Mouse (Mus musculus): ENCODE measurements around the gene Npat. TPM values are rescaled to one million over a fixed set of nuclear protein-coding genes. Genes with fewer than 3 reads are reported as not detected.

Npat gene
- polyA plus RNA-seq (2012; ENCODE audit: insufficient read depth, insufficient read length, low replicate concordance, missing spikeins): not detected in 2 replicates

DNA sequence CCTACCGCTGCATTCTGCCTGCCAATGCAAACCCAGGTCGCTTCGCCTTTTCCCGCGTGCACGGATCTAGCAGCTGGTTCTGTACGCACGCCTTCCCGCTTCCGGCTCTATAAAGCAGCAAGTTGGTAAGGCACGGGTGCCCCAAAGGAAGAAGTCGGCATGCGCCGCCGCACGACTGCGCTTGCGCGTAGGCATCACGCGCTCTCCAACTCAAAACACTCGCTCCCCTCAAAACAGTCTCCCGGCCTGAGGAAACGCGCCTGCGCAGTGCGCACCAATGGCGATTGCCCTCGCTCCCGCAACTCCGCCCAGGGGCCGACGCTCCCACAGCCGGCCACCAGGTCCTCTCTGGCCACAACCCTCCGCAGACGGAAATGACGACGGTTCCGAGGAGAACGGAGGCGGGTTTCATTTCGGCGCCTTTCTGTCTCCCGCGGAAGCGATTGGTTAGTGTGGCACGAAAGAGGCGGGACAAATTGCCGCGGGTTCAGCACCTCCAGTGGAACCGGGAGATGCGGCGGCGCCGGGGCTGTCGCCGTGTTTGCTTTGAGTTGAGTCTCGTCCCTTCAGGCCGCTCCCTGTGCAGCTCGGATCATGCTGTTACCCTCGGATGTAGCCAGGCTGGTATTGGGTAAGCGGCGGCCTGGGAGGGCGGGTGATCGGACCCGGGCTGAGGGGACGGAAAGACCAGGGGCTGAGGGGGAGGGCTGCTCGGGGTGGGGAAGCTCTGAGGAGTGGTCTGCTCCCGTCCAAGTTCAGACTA lies at the start of gene Npat, which contains the start of gene Atm:
Npat (plus strand) TSS at position 490 of the 763 bp plus-strand sequence.
Atm (minus strand) TSS at position 183 of the 763 bp plus-strand sequence.
- under 1% methylated on average over 69 of the region's 69 CpGs for WGBS
- Histone ChIP-seq H3K27ac (ENCODE audit: insufficient read depth, low read depth, low read length) (peak within 1 kb of the TSS; percentile 47; the same call in 1 of the 2 replicates), H3K4me3 (ENCODE audit: insufficient read depth, low read depth, low read length) (peak within 1 kb of the TSS; percentile 85), H3K4me1 (ENCODE audit: control insufficient read depth, insufficient read depth, low read length) (0 out of 2 replicates have a peak, but pooled peaks cover 2% of the 10 kb centered on the region)
- TF ChIP-seq CTCF (IDR thresholded peaks at IDR 0.05; ENCODE audit: insufficient read depth, low read depth, low read length) (no peak), POLR2A (IDR thresholded peaks at IDR 0.05; ENCODE audit: insufficient read depth, low read depth, low read length) (peak; percentile 31)

DNA sequence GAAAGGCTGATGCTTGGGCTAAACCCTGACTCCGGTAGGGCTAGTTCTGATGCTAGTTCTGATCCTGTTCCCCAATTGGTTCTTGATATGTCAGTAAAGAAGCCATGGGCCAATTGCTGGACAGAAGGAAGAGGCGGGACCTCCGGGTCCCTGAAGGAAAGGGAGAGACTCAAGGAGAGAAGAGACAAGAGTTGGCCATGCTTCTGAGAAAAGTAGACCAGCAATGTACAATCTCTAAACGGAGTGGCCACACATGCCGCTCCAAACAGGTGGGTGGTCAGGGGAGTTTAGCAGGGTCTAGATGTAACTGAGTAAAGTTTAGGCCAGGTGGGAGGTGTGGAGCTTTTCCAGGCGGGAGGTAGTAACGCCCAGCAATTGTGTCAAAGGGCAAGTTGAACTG lies 28.8 kb upstream of the Npat start:
- Histone ChIP-seq H3K27ac (ENCODE audit: insufficient read depth, low read depth, low read length) (no peak overlapping the region), H3K4me3 (ENCODE audit: insufficient read depth, low read depth, low read length) (no peak overlapping the region), H3K4me1 (ENCODE audit: control insufficient read depth, insufficient read depth, low read length) (no peaks in the 10 kb centered on the region)
- TF ChIP-seq CTCF (IDR thresholded peaks at IDR 0.05; ENCODE audit: insufficient read depth, low read depth, low read length) (no peak), POLR2A (IDR thresholded peaks at IDR 0.05; ENCODE audit: insufficient read depth, low read depth, low read length) (no peak)
- WGBS: 91% methylated on average over 7 of the region's 7 CpGs

GRCm38 (mm10) chr9:53514091-53514490 lies 22.8 kb upstream of the Npat start:
- TF ChIP-seq CTCF (IDR thresholded peaks at IDR 0.05; ENCODE audit: insufficient read depth, low read depth, low read length): no peak
- no peak for TF ChIP-seq POLR2A (IDR thresholded peaks at IDR 0.05; ENCODE audit: insufficient read depth, low read depth, low read length)
- Histone ChIP-seq H3K4me3 (ENCODE audit: insufficient read depth, low read depth, low read length) (no peak overlapping the region), H3K4me1 (ENCODE audit: control insufficient read depth, insufficient read depth, low read length) (no peaks in the 10 kb centered on the region), H3K27ac (ENCODE audit: insufficient read depth, low read depth, low read length) (no peak overlapping the region)

DNA sequence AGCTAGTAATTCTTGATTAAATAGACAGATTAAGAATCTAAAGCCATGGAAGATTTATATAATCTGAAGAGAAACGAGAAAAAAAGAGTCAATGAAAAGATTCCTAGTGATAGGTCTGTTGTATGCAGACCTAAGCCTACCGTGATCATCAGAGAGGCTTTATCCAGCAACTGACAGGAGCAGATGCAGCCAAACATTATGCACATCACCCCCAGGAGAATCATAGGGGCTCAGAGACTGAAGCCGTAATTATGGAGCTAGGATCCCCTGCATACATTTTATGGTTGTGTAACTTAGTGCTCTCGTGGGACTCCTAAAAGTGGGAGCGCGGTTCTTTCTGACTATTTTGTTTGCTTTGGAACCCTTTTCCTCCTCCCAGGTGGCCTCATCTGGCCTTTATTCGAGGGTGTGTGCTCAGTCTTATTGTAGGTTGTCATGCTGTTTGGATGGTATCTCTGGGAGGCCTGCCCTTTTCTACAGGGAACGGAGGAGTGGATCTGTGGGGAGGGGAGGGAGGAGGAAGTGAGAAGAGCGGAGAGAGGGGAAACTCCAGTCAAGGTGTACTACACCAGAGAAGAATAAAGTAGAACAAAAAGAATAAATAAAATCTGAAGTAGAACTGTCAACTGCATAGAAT lies 19.4 kb upstream of the Npat start:
- 50% methylated on average over 9 of the region's 9 CpGs for WGBS
- H3K27ac ChIP-seq (ENCODE audit: insufficient read depth, low read depth, low read length): no peak overlapping the region
- TF ChIP-seq POLR2A (IDR thresholded peaks at IDR 0.05; ENCODE audit: insufficient read depth, low read depth, low read length) (no peak), CTCF (IDR thresholded peaks at IDR 0.05; ENCODE audit: insufficient read depth, low read depth, low read length) (no peak)
- H3K4me1 ChIP-seq (ENCODE audit: control insufficient read depth, insufficient read depth, low read length): no peaks in the 10 kb centered on the region
- no peak overlapping the region for H3K4me3 ChIP-seq (ENCODE audit: insufficient read depth, low read depth, low read length)

GRCm38 (mm10) chr9:53535416-53536320 lies 1.2 kb upstream of the Npat start:
- WGBS: 13% methylated on average over 17 of the region's 17 CpGs
- Histone ChIP-seq H3K27ac (ENCODE audit: insufficient read depth, low read depth, low read length) (no peak overlapping the region), H3K4me3 (ENCODE audit: insufficient read depth, low read depth, low read length) (peak overlapping the region; percentile 62), H3K4me1 (ENCODE audit: control insufficient read depth, insufficient read depth, low read length) (0 out of 2 replicates have a peak, but pooled peaks cover 2% of the 10 kb centered on the region)
- TF ChIP-seq POLR2A (IDR thresholded peaks at IDR 0.05; ENCODE audit: insufficient read depth, low read depth, low read length) (no peak), CTCF (IDR thresholded peaks at IDR 0.05; ENCODE audit: insufficient read depth, low read depth, low read length) (no peak)

DNA sequence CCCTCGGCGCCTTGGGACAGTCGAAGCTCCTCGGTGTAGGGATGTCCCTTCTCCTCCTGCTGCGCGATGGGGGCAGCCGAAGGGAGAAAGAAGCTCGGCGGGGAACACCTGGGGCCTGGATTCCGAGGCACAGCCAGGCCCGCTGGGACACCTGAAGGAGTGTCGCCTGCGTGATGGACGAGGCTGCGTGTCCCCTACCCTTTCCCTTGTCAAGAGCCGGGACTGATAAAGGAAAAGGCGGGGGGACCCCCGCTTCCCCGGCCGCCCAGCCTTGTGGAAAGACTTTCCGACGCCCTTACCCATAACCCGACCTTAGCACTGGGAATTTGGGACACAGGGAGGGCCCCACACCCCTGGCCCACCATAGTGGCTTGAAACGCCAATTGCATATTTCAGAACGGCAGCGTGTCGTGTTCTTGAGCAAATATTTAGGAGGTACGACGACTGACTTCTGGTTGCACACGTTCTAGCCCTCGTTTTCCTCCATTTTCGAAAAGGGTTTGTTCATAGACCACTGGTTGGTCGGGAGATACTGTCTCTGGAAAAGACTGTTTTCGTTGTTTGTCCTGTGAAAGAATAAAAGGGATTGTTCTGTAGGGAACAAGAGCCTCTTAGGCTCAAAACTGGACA lies 604 bp downstream of the Npat start:
- 0 out of 2 replicates have a peak, but pooled peaks have one; percentile 10 for TF ChIP-seq POLR2A (IDR thresholded peaks at IDR 0.05; ENCODE audit: insufficient read depth, low read depth, low read length)
- no peak for TF ChIP-seq CTCF (IDR thresholded peaks at IDR 0.05; ENCODE audit: insufficient read depth, low read depth, low read length)
- Histone ChIP-seq H3K4me3 (ENCODE audit: insufficient read depth, low read depth, low read length) (peak overlapping the region; percentile 85), H3K4me1 (ENCODE audit: control insufficient read depth, insufficient read depth, low read length) (0 out of 2 replicates have a peak, but pooled peaks cover 2% of the 10 kb centered on the region), H3K27ac (ENCODE audit: insufficient read depth, low read depth, low read length) (no peak overlapping the region)
- WGBS: under 1% methylated on average over 34 of the region's 34 CpGs

DNA sequence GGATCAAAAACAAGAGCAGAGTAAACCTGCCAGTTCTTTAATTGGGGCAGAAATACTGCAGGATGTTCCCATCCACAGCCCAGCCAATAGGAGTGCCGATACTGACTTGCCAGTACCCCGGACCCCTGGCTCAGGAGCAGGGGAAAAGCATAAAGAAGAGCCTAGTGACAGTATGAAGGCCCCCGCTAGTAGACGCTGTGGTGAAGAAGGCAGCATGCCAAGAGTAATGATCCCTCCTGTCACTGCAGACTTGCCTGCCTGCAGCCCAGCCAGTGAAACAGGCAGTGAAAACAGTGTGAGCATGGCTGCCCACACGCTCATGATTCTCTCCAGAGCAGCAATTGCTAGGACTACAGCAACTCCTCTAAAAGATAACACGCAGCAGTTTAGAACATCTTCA lies 33.8 kb downstream of the Npat start:
- 45% methylated on average over 6 of the region's 6 CpGs for WGBS
- H3K4me1 ChIP-seq (ENCODE audit: control insufficient read depth, insufficient read depth, low read length): no peaks in the 10 kb centered on the region

More for the DNA sequence above, 33.8 kb downstream of the Npat start:
- Histone ChIP-seq H3K4me3 (ENCODE audit: insufficient read depth, low read depth, low read length) (no peak overlapping the region), H3K27ac (ENCODE audit: insufficient read depth, low read depth, low read length) (no peak overlapping the region)
- no peak for TF ChIP-seq CTCF (IDR thresholded peaks at IDR 0.05; ENCODE audit: insufficient read depth, low read depth, low read length)
- TF ChIP-seq POLR2A (IDR thresholded peaks at IDR 0.05; ENCODE audit: insufficient read depth, low read depth, low read length): no peak
